Mouse (Mus musculus): ENCODE data around the gene Lrch2. TPM values are rescaled to one million over a fixed set of nuclear protein-coding genes. Genes with fewer than 3 reads are reported as not detected.

Gene Lrch2
- polyA plus RNA-seq (2012; fragmentation: generic; extraction: Trizol): 1 to 10 TPM in 1 of 2 experiments, under 1 TPM in 1; 0.21 to 1.4 TPM

DNA sequence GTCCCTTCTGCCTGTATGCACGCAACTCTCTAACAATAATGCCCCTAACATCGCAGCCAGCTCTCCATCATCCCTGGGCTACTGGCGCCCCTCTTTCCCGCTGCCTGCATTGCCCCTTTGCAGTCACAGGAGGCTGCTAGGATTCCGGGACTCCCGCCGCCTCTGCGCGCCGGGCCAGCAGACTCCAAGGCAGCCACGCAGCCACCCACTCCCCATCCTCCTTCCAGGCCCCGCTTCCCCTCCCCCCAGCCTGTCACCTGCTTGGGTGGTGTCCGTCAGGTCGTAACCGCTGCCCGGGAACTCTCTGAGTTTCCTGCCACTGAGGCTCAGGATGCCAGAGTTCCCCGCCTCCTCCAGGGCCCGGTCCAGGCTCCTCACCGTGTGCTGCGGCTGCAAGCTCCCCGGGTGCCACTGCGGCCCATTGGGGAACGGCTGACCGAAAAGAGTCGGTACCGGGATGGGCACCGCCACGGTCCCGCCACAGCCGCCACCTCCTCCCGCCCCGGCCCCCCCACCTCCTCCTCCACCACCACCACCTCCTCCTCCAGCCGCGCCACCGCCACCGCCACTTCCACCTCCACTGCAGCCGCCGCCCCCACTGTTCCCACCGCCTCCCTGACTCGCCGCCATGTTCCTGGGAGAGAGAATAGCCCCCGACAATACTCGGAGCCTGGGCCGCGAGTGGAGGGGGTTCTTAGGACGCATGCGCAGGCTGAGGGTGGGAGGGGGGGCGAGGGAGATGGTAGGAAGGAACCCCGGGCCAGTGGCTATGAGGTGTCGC, at the start of gene Lrch2:
Gene Lrch2, minus strand, starts transcription at position 661 of the 781 bp plus-strand sequence.

DNA sequence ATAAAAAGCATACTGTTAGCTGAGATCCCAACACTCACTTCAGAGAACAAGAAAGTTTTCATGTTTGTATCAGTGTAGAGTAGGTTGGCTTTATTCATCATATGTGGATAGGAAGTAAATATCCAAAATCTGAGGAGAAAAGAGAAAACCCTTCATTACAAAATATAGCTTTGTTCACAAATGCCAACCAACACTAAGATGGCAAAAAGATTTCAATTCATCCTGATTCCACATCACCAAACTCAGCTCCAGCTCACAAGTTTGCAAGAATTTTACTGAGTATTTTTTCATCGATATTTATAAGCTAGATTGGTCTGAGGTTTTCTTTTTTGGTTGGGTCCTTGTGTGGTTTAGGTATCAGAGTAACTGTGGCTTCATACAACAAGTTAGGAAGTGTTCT, 100.3 kb downstream of the Lrch2 start, which contains the start of gene Vmn1r239-ps:
Gene Vmn1r239-ps, minus strand, starts transcription at position 101 of the 400 bp plus-strand sequence.

DNA sequence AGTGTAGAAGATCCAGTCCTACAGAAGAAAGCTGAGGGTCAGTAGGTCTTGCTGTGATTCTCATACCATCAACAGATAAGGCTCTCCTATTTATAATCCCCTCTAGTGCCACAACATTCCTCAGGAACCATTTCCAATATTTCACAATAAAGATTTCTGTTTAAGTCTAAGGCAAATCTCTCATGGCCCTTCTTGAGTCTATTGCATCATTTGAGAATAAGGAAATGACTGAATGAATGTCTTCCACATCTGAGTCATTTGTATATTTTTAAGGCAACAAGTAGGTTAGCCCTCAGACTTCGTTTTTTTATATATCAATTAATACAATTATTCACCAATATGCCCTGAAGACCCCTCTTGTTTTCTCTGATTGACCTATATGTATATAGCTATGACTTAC, 124.8 kb downstream of the Lrch2 start, which contains the start of gene Il13ra2:
Gene Il13ra2, minus strand, starts transcription at position 64 of the 400 bp plus-strand sequence.

Other genes starting within 250 kb of the Lrch2 start
- gene Il13ra2, start 124.9 kb downstream of the Lrch2 start, polyA plus RNA-seq (2012; fragmentation: generic; extraction: Trizol): not detected
- not detected for gene Vmn1r239-ps, start 100.4 kb downstream of the Lrch2 start, polyA plus RNA-seq (2012; fragmentation: generic; extraction: Trizol)
- under 1 TPM; 0.07 to 0.71 TPM for gene Gm15128, start 211.9 kb upstream of the Lrch2 start, polyA plus RNA-seq (2012; fragmentation: generic; extraction: Trizol)

Measured in C3H10T1/2 (cell line).